Mouse (Mus musculus): ENCODE measurements around the gene Dusp15.

Gene Dusp15

DNA sequence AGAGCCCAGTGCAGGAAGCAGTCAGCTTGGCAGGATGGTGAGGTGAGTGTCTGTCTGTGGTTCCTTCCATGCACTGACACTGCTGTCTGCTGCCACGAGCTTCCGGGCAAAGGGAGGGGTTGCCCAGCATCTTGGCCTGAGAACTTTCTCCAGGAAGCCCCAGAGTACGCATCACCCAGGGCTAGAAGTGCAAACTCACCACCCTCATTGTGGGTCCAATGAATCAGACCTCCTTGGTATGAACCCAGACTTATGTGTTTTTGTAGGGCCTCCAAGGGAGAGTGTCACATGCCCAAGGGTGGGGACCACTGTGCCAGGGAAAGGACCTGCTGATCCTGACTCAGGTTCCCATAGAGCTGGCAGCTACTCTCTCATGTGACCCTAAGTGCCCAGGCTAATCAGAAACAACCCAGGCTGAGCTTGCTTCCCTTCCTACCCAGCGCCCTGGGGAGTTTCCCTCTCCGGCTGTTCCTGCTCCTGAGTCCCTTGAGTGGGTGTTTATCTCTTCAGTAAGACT lies 47.3 kb downstream of the Dusp15 start:
- DNase-seq: no peak

DNA sequence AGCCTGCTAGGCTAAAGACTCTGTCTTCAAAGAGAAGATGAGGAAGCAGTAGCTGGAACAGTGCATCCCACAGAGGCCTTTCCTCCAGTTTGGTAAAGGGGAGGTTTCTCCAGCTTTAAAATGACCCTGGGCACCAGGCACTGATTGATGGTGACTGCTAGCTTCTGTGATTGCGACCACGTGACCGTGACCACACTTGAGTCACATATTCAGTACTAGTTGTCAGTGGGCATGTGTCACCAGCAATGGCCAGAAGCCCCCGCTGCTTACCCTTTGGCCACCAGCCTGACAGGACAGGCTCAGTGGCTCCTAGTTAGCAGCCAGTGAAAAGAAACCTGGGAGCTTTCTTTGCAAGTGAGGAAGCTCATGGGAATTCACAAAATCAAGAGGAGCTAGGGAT lies 47.9 kb downstream of the Dusp15 start:
- no peak for DNase-seq

DNA sequence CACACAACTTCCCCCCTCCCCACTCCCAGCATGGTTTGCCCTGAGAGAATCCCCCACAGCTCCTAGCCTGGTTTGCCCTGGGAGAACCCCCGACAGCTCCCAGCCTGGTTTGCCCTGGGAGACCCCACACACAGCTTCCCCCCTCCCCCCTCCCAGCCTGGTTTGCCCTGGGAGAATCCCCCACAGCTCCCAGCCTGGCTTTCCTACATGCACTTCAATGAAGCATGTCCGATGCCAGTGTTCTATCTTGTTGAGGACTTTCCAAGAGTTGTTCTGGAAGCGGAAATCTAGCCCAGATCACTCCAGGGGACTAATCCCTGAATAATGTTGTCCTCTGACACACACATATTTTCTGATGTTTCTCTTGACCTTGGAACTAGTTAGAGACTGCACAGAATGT lies 48.8 kb downstream of the Dusp15 start:
- DNase-seq: no peak

DNA sequence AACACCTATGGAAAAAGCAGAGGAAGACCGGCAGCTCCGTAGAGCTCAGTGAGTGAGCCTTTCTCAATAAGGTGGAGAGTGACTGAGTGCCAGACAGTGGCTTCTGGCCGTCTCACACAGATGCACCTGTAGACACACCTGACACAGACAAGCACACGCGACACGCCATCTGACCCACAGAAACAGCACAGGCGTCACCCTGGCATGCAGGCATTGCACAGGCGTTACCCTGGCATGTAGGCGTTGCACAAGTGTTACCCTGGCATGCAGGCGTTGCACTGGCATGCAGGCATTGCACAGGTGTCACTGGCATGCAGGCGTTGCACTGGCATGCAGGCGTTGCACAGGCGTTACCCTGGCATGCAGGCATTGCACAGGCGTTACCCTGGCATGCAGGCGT lies 50.2 kb downstream of the Dusp15 start:
- DNase-seq: no peak

DNA sequence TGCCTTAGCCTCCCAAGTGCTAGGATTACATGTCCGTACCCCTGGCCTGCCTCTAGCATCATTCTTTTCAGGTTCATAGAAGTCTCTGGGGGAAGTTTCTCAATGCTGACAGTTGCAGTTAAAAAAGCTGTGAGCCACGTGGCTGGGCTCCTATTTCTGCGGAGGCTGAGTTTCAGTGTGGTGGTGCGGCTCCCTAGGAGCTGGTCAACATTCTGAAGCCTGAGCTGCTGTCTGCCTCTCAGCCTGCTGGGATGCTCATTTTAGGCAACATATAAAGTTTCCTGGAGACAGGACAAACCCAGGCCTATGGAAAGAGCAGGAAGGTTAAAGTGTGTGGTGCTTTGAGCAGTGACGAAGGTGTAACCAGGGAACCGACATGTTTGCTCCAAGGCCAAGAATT lies 52.5 kb downstream of the Dusp15 start:
- DNase-seq: no peak

DNA sequence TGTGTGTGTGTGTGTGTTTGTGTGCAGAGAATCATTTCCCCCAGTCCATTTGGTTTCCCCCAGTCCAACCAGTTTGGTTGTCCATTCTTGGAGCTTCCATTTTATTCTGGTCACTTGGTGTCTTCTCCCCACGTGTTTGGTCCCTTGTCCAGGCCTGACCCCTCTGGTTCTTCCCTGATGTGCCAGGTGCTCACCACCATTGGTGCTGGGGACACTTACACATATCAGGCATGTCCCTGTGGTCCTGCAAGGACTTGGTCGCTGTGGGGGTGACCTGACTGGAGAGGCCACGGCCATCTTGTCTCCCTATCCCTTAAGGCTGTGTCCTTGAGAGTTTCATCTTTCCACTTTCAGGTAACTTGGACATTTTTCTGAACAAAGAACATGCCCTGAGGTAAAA lies 54.6 kb downstream of the Dusp15 start:
- DNase-seq: no peak

DNA sequence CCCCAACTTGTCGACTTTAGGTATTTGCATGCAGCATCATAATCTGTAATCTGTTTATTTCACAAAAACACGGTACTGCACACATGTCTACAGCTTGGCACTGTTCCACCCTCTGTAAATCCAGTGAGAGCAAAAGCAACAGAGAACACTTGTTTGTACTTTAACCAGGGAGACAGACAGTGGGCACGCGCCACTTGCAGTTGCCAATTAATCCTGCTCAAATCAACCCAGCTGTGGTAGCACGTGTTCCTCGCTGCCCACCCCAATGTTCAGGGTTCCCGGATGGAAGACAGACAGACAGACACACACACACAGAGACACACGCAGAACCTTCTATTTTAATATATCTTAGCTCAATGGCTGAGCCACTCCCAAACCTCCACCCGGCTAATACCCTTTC lies 55.7 kb downstream of the Dusp15 start:
- peak; percentile 62 for DNase-seq
